Mouse (Mus musculus) E14TG2a.4 (cell line): ENCODE measurements around the gene Fnip1.

Experiments used
- CTCF ChIP-seq: conservative IDR thresholded peaks from 2 replicates; pipeline ENCODE4 v1.5.1; 2014; ENCODE audit warnings: low read length
- NANOG ChIP-seq: IDR thresholded peaks from 2 replicates; pipeline ENCODE4 v1.6.1; 2014; ENCODE audit warnings: borderline replicate concordance, low read length, mixed read lengths
- POU5F1 ChIP-seq: IDR thresholded peaks from 2 replicates; pipeline ENCODE4 v1.6.1; 2014; ENCODE audit warnings: low read length, borderline replicate concordance

DNA sequence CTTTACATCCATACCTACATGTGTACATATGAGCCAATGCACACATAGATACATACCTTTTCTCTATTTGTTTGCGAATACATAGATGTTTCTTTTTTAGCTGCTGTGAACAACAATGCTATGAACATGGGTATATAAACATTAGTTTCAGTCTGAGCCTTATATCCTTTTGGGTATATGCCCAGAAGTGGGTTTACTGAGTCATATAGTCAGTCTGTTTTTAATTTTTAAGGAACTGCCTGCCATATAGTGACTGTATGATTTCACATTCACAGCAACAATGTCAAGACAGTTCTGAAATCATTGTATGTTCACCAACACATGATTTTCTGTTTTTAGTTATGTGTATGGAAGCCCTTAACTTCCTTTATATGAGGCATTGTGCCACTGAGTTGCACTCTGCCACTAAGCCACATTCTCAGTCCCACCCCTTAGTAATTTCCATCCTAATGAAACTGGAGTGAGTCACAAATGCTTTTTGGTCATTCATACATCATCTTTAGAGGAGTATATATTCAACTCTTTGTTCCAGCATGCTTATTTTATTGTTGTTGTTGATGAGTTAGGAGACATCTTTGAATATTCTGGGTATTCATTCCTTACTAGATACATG lies 54.1 kb downstream of the Fnip1 start:
- TF ChIP-seq CTCF (no peak), NANOG (no peak), POU5F1 (no peak)
